Mouse (Mus musculus) liver, adult 2 months (tissue): ENCODE results near the gene Ssh1. TPM values are rescaled to one million over a fixed set of nuclear protein-coding genes. Genes with fewer than 3 reads are reported as not detected.
A peak's percentile ranks its signal among the peaks of the same experiment; 100 is the strongest.

Experiments used
- DNase-seq: peaks from one replicate; pipeline ENCODE4 v3.0.0-alpha.2; 2011; ENCODE audit warnings: low read depth, low spot score; ENCODE audit errors: extremely low read depth
- H3K27ac ChIP-seq: fragments of 200-500 bp; replicated peaks from 2 replicates; pipeline ENCODE4 v1.5.1; 2012; ENCODE audit warnings: low read depth, mild to moderate bottlenecking, control low read depth, inconsistent platforms, low read length; ENCODE audit not compliant: insufficient read depth
- H3K27me3 ChIP-seq: fragments of 200-500 bp; 2 replicates; pipeline ENCODE4 v1.6.1; 2012; ENCODE audit warnings: mild to moderate bottlenecking, moderate library complexity, low read length, inconsistent platforms; ENCODE audit not compliant: control insufficient read depth, insufficient read depth
- H3K36me3 ChIP-seq: fragments of 200-500 bp; 2 replicates; pipeline ENCODE4 v1.6.1; 2012; ENCODE audit warnings: low read length, inconsistent platforms; ENCODE audit not compliant: control insufficient read depth, insufficient read depth
- H3K4me1 ChIP-seq: fragments of 200-500 bp; 2 replicates; pipeline ENCODE4 v1.6.1; 2011; ENCODE audit warnings: low read length; ENCODE audit not compliant: control insufficient read depth, insufficient read depth
- H3K4me3 ChIP-seq: fragments of 200-500 bp; 2 replicates; pipeline ENCODE4 v1.5.1; 2011; ENCODE audit warnings: low read depth, mild to moderate bottlenecking, control low read depth, low read length, moderate library complexity; ENCODE audit not compliant: insufficient read depth
- H3K79me2 ChIP-seq: fragments of 200-500 bp; 2 replicates; pipeline ENCODE4 v1.6.1; 2012; ENCODE audit warnings: inconsistent platforms, mild to moderate bottlenecking, low read length, moderate library complexity; ENCODE audit not compliant: control insufficient read depth, insufficient read depth
- H3K9ac ChIP-seq: fragments of 200-500 bp; 2 replicates; pipeline ENCODE4 v1.6.1; 2012; ENCODE audit warnings: low read depth, mild to moderate bottlenecking, control low read depth, inconsistent platforms, low read length
- CTCF ChIP-seq: fragments of 200-500 bp; IDR thresholded peaks from 2 replicates; pipeline ENCODE4 v1.5.1; 2011; ENCODE audit warnings: low read depth, low read length, control low read depth
- POLR2A ChIP-seq: fragments of 200-500 bp; IDR thresholded peaks from 2 replicates; pipeline ENCODE4 v1.6.1; 2011; ENCODE audit warnings: low read length, control low read depth; ENCODE audit not compliant: insufficient read depth; ENCODE audit errors: extremely low read depth
- WGBS: fragments of 180-500 bp; shearing (Covaris S2); methylation state at CpG from one replicate; pipeline ENCODE4 v1.1.7; 2018; 5-methylcytosine and 5-hydroxymethylcytosine counted together
- polyA plus RNA-seq: library from polyadenylated mRNA; depleted of rRNA; stranded (reverse); fragments of >200 nt; gene quantifications from 2 replicates; pipeline ENCODE4 v1.2.3, GENCODE M21; 2012
- total RNA-seq: library from RNA; depleted of rRNA; stranded (reverse); fragments of >200 nt; gene quantifications from 2 replicates; pipeline ENCODE4 v1.2.3, GENCODE M21; 2014

Gene Ssh1
- total and polyA plus RNA-seq, 2 experiments = 1.6 to 5.5 TPM

DNA sequence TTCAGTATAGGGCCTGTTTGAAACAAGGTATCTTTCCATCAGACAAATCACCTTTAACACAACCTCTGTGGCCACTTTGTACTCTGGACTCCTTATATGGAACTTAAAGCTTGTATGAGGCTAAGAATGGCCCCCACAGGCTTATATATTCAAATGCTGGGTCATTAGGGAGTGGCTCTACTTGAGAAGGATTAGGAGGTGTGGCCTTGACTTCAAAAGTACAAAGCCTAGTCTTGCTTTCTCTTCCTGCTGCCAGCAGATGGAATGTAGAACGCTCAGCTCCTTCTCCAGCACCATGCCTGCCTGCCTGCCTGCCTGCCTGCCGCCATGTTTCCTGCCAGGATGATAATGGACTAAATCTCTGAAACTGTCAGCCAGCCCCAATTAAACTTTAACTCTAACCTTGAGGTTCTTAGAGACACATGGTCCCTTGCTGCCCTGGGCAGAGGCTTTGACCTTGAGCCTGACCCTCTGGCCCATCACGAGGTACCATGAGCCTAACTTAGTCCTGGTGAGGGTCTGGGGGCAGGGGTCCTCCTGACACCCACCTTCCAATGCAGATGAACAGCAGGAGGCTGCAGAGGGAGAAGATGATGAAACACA lies 38.6 kb upstream of the Ssh1 start:
- H3K36me3 ChIP-seq = no peaks in the 10 kb centered on the region
- H3K4me3 ChIP-seq = no peak overlapping the region
- no peak for DNase-seq
- WGBS = 75% methylated on average over 3 of the region's 3 CpGs
- no peaks in the 10 kb centered on the region for H3K27me3 ChIP-seq
- no peak overlapping the region for H3K27ac ChIP-seq
- H3K4me1 ChIP-seq = no peaks in the 10 kb centered on the region; the same call in none of the 2 replicates
- no peak overlapping the region for H3K9ac ChIP-seq
- H3K79me2 ChIP-seq = no peaks in the 10 kb centered on the region
- TF ChIP-seq CTCF (no peak), POLR2A (no peak)

DNA sequence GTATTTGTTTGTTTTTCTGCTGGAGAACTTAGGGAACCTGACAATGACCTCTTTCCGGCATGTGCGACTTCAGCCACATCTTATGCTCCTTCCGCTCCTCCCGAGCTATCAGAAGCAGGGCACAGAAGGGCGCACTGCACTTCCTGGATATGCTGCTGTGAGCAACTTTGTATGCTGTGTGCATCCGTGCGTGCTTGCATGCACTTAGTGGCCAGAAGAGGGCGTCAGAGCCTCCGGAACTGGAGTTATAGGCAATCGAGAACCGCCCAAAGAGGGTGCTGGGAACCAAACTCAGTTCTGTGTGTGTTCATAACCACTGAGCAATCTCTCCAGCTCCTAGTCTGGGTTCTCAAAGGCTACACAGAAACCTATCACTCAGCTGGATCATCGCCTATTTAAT lies 37.0 kb upstream of the Ssh1 start:
- Histone ChIP-seq H3K4me1 (no peaks in the 10 kb centered on the region; the same call in none of the 2 replicates), H3K27ac (no peak overlapping the region), H3K79me2 (no peaks in the 10 kb centered on the region), H3K9ac (no peak overlapping the region), H3K4me3 (no peak overlapping the region), H3K27me3 (no peaks in the 10 kb centered on the region), H3K36me3 (no peaks in the 10 kb centered on the region)
- TF ChIP-seq CTCF = 0 out of 2 replicates have a peak, but pooled peaks have one; percentile 10
- TF ChIP-seq POLR2A = no peak
- 87% methylated on average over 12 of the region's 12 CpGs for WGBS
- DNase-seq = no peak

- Histone ChIP-seq H3K36me3 (no peaks in the 10 kb centered on the region), H3K4me3 (no peak overlapping the region), H3K27me3 (no peaks in the 10 kb centered on the region), H3K9ac (no peak overlapping the region), H3K79me2 (no peaks in the 10 kb centered on the region), H3K27ac (no peak overlapping the region), H3K4me1 (no peaks in the 10 kb centered on the region; the same call in none of the 2 replicates)
- WGBS = 21% methylated on average over 12 of the region's 12 CpGs
- peak; percentile 86 for DNase-seq
- TF ChIP-seq POLR2A (no peak), CTCF (peak; percentile 42)
Measured at GRCm38 (mm10) chr5:114028111-114028510, 34.4 kb upstream of the Ssh1 start.

DNA sequence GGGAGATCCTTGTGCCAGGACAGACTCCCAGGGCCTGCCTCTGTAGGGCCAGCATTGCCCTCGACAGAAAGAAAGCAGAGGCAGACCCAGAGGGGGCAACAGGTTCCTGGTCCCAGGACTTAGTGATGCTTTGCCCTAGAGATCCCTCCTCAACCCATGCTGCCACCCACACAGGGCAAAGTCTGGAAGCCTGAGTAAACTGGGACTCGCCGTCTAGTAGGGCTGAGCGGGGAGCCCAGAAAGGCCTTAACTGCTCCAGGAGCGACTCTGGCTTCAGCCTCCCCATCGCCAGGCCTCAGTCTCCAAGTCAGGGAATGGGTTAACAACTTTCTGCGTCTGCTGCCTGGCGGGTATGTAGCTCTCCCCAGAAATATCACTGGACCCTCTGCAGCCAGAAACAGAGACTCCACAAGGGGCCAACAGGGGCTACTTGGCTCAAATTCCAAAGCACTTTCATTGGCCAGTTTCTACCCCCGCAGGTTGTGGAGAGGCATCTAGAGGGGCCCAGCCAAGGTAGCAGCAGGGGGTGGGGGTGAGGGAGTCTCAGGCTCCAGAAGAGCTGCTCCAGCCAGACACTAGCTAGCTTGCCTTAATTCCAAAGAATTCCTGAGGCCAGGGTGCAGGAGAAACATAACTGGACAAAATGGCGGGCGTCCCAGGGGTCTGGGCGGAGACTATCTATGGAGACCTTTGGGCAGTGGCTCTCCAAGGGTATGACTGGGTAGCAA lies 33.7 kb upstream of the Ssh1 start:
- no peak overlapping the region for H3K27ac ChIP-seq
- TF ChIP-seq POLR2A = no peak
- no peak for TF ChIP-seq CTCF
- peak; percentile 12 for DNase-seq
- no peak overlapping the region for H3K9ac ChIP-seq
- no peak overlapping the region for H3K4me3 ChIP-seq
- H3K4me1 ChIP-seq = no peaks in the 10 kb centered on the region; the same call in none of the 2 replicates
- WGBS = 61% methylated on average over 12 of the region's 12 CpGs
- H3K27me3 ChIP-seq = no peaks in the 10 kb centered on the region
- H3K36me3 ChIP-seq = no peaks in the 10 kb centered on the region
- H3K79me2 ChIP-seq = no peaks in the 10 kb centered on the region

DNA sequence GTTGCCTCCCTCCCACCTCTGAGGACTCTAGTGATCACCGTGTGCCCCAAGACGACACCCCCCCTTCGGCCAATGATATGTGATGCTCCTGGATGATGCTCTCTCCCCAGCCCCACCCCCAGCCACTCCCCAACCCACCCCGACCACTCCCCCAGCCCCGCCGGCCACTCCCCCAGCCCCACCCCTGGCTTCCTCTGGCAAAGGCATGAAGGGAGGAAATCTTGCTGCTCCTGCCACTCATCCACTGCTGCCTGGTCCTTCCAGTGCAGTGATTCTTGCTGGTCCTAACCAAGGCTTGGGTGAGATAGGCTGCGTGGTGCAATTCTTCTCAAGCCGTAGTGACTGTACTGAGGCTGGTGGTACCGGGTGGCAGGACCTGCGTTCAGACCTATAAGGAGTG lies 31.2 kb upstream of the Ssh1 start:
- no peak for DNase-seq

DNA sequence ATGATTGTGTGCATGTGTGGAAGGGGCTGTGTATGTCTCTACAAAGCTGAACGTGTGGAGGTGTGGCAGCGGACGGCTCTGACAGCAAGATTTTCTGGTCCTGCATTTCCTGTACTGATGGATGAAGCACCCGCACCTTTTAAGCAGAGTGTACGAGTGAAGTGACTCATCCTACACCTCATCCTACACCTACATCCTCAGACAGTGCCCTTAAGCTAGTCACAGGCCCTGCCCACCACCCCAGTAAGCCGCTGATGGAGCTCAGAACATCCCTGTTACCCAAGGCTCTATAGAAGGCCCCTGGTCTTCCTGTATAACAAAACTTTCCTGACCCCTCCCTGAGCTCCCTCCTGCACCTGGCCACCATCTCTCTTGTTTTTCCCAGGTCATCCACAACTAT lies 30.7 kb upstream of the Ssh1 start:
- 69% methylated on average over 6 of the region's 6 CpGs for WGBS
- Histone ChIP-seq H3K27ac (no peak overlapping the region), H3K27me3 (no peaks in the 10 kb centered on the region), H3K79me2 (no peaks in the 10 kb centered on the region), H3K4me1 (no peaks in the 10 kb centered on the region; the same call in none of the 2 replicates), H3K4me3 (no peak overlapping the region), H3K9ac (no peak overlapping the region), H3K36me3 (no peaks in the 10 kb centered on the region)
- DNase-seq = no peak
- TF ChIP-seq POLR2A (no peak), CTCF (no peak)

More for the DNA sequence above, 31.2 kb upstream of the Ssh1 start:
- no peak overlapping the region for H3K4me3 ChIP-seq
- no peaks in the 10 kb centered on the region; the same call in none of the 2 replicates for H3K4me1 ChIP-seq
- no peak overlapping the region for H3K9ac ChIP-seq
- 25% methylated on average over 10 of the region's 10 CpGs for WGBS
- H3K27me3 ChIP-seq = no peaks in the 10 kb centered on the region
- H3K79me2 ChIP-seq = no peaks in the 10 kb centered on the region
- no peaks in the 10 kb centered on the region for H3K36me3 ChIP-seq
- no peak overlapping the region for H3K27ac ChIP-seq
- TF ChIP-seq POLR2A = no peak
- TF ChIP-seq CTCF = no peak
